ENCODE assay signal across 8 mouse cellular contexts in genomic region chr14:78536281-78537165, GRCm38 (mm10). TPM values are rescaled to one million over a fixed set of nuclear protein-coding genes. Genes with fewer than 3 reads are reported as not detected.
A peak's percentile ranks its signal among the peaks of the same experiment; 100 is the strongest.
DNase-seq lines count a peak whose midpoint lies in the region; ATAC-seq and TF ChIP-seq lines count a peak whose summit lies in the region.

Gene Akap11 (minus strand): TSS chr14:78536808.

- ATAC-seq in forebrain, embryonic 11.5 days (replicated peaks; ENCODE audit: low FRiP score): peak; percentile 97
- ATAC-seq in heart, embryonic 16.5 days (replicated peaks; ENCODE audit: extremely low read depth, insufficient read depth, low FRiP score): peak; percentile 94
- ATAC-seq in liver, embryonic 16.5 days (ENCODE audit: low read depth): peak; percentile 88
- ATAC-seq in neural tube, embryonic 13.5 days (ENCODE audit: low read depth): peak; percentile 96

- H3K4me2 ChIP-seq in forebrain, embryonic 11.5 days (ENCODE audit: low read depth, low read length, severe bottlenecking): peak within 1 kb of the TSS; percentile 78
- peak within 1 kb of the TSS; percentile 86 for H3K4me2 ChIP-seq in heart, embryonic 16.5 days (ENCODE audit: low read depth, low read length)
- H3K4me2 ChIP-seq in liver, embryonic 16.5 days (ENCODE audit: low read depth, low read length): peak within 1 kb of the TSS; percentile 83
- H3K4me2 ChIP-seq in neural tube, embryonic 13.5 days: peak within 1 kb of the TSS; percentile 74

- DNase-seq in CD8-positive naive resting alpha-beta T cell, adult 2 months (ENCODE audit: low read depth in 2 of 2, low spot score in 2 of 2): peak; percentile 88 to 89
- peak; percentile 79 for DNase-seq in c-Kit-positive CD71-negative TER-119-negative erythroid progenitor cells, embryonic 14.5 days (ENCODE audit: low read depth)
- DNase-seq in forebrain, embryonic 11.5 days (ENCODE audit: low spot score): peak; percentile 98
- peak; percentile 97 to 98 for DNase-seq in kidney, postnatal 36 days

- no peaks in the 10 kb centered on the region for H3K36me3 ChIP-seq in forebrain, embryonic 11.5 days (ENCODE audit: control insufficient read depth, insufficient read depth, low read length)
- H3K36me3 ChIP-seq in heart, embryonic 16.5 days (ENCODE audit: control insufficient read depth, insufficient read depth): no peaks in the 10 kb centered on the region
- no peaks in the 10 kb centered on the region for H3K36me3 ChIP-seq in liver, embryonic 16.5 days (ENCODE audit: control insufficient read depth, insufficient read depth)
- H3K36me3 ChIP-seq in neural tube, embryonic 13.5 days: no peaks in the 10 kb centered on the region
- H3K36me3 ChIP-seq in testis, adult 2 months (ENCODE audit: control insufficient read depth, insufficient read depth, low read length): no peaks in the 10 kb centered on the region

- peak within 1 kb of the TSS; percentile 84 for H3K27ac ChIP-seq in forebrain, embryonic 11.5 days (ENCODE audit: low read depth, low read length)
- peak within 1 kb of the TSS; percentile 93 for H3K27ac ChIP-seq in heart, embryonic 16.5 days (ENCODE audit: low read length)
- H3K27ac ChIP-seq in liver, embryonic 16.5 days (ENCODE audit: low read length): peak within 1 kb of the TSS; percentile 73
- H3K27ac ChIP-seq in neural tube, embryonic 13.5 days (replicated peaks): peak within 1 kb of the TSS; percentile 98
- H3K27ac ChIP-seq in testis, adult 2 months (ENCODE audit: control insufficient read depth, insufficient read depth, low read depth, low read length): peak within 1 kb of the TSS; percentile 88

- no peaks in the 10 kb centered on the region for H3K27me3 ChIP-seq in forebrain, embryonic 11.5 days (ENCODE audit: control insufficient read depth, insufficient read depth, low read length)
- H3K27me3 ChIP-seq in heart, embryonic 16.5 days (ENCODE audit: control insufficient read depth, insufficient read depth, low read length): no peaks in the 10 kb centered on the region
- H3K27me3 ChIP-seq in liver, embryonic 16.5 days (ENCODE audit: control insufficient read depth, insufficient read depth, low read depth, low read length): no peaks in the 10 kb centered on the region
- no peaks in the 10 kb centered on the region for H3K27me3 ChIP-seq in neural tube, embryonic 13.5 days
- H3K27me3 ChIP-seq in testis, adult 2 months (ENCODE audit: control insufficient read depth, insufficient read depth, low read length): no peaks in the 10 kb centered on the region

- peaks cover 3% of the 10 kb centered on the region for H3K4me1 ChIP-seq in forebrain, embryonic 11.5 days (replicated peaks; ENCODE audit: control insufficient read depth, insufficient read depth, low read length)
- H3K4me1 ChIP-seq in heart, embryonic 16.5 days (ENCODE audit: control insufficient read depth, insufficient read depth, low read length): peaks cover 33% of the 10 kb centered on the region
- H3K4me1 ChIP-seq in liver, embryonic 16.5 days (ENCODE audit: control insufficient read depth, low read depth, low read length): peaks cover 18% of the 10 kb centered on the region
- peaks cover 49% of the 10 kb centered on the region for H3K4me1 ChIP-seq in neural tube, embryonic 13.5 days (replicated peaks)
- peaks cover 3% of the 10 kb centered on the region; the same call in 1 of the 2 replicates for H3K4me1 ChIP-seq in testis, adult 2 months (ENCODE audit: control insufficient read depth, insufficient read depth, low read length)

- WGBS in forebrain, embryonic 11.5 days: under 1% methylated on average over 78 of the region's 82 CpGs
- WGBS in heart, embryonic 16.5 days: under 1% methylated on average over 82 of the region's 82 CpGs
- under 1% methylated on average over 70 of the region's 82 CpGs for WGBS in liver, embryonic 16.5 days (ENCODE audit: insufficient replicate concordance)
- under 1% methylated on average over 82 of the region's 82 CpGs for WGBS in neural tube, embryonic 13.5 days

- H3K4me3 ChIP-seq in forebrain, embryonic 11.5 days (ENCODE audit: low read depth, low read length): peak within 1 kb of the TSS; percentile 83
- peak within 1 kb of the TSS; percentile 98 for H3K4me3 ChIP-seq in heart, embryonic 16.5 days (ENCODE audit: low read length)
- peak within 1 kb of the TSS; percentile 70 for H3K4me3 ChIP-seq in liver, embryonic 16.5 days (ENCODE audit: low read depth, low read length)
- peak within 1 kb of the TSS; percentile 81 for H3K4me3 ChIP-seq in neural tube, embryonic 13.5 days
- H3K4me3 ChIP-seq in testis, adult 2 months (ENCODE audit: control insufficient read depth, low read depth, low read length): peak within 1 kb of the TSS; percentile 84

- no peaks in the 10 kb centered on the region for H3K9me3 ChIP-seq in forebrain, embryonic 11.5 days (ENCODE audit: control insufficient read depth, low read length)
- H3K9me3 ChIP-seq in heart, embryonic 16.5 days (replicated peaks; ENCODE audit: control insufficient read depth, low read length): no peaks in the 10 kb centered on the region
- no peaks in the 10 kb centered on the region for H3K9me3 ChIP-seq in liver, embryonic 16.5 days (replicated peaks; ENCODE audit: control insufficient read depth, low read length)
- no peaks in the 10 kb centered on the region for H3K9me3 ChIP-seq in neural tube, embryonic 13.5 days

- peak; percentile 73 for TF ChIP-seq POLR2A in testis, adult 2 months (IDR thresholded peaks at IDR 0.05; ENCODE audit: control insufficient read depth, low read depth, low read length)

- TF ChIP-seq CTCF in testis, adult 2 months (IDR thresholded peaks at IDR 0.05; ENCODE audit: control insufficient read depth, insufficient read depth, insufficient replicate concordance, low read depth, low read length): no peak

- H3K9ac ChIP-seq in forebrain, embryonic 11.5 days (ENCODE audit: low read length): peak within 1 kb of the TSS; percentile 91
- H3K9ac ChIP-seq in heart, embryonic 16.5 days (ENCODE audit: low read length): peak within 1 kb of the TSS; percentile 99
- peak within 1 kb of the TSS; percentile 76 for H3K9ac ChIP-seq in liver, embryonic 16.5 days (ENCODE audit: low read depth, low read length)
- H3K9ac ChIP-seq in neural tube, embryonic 13.5 days: peak within 1 kb of the TSS; percentile 98

RNA-seq across cellular contexts. Expression of gene Akap11, which starts in this region (rescaled TPM):
- 18.3 and 19.5 TPM in 2 replicates for polyA plus RNA-seq in forebrain, embryonic 11.5 days (2014; fragmentation: Nextera tagmentation; extraction: Ambion mirVana)
- 13.6 and 14.6 TPM in 2 replicates for polyA plus RNA-seq in heart, embryonic 16.5 days (2015; fragmentation: Nextera tagmentation; extraction: Ambion mirVana)
- 7.4 and 7.6 TPM in 2 replicates for polyA plus RNA-seq in liver, embryonic 16.5 days (2015; fragmentation: Nextera tagmentation; extraction: Ambion mirVana)
- polyA plus RNA-seq in neural tube, embryonic 13.5 days (2015; fragmentation: Nextera tagmentation; extraction: Ambion mirVana): 32.1 and 38.2 TPM in 2 replicates
- polyA plus RNA-seq in testis, adult 2 months (2012; rRNA removed): 6.2 and 7.4 TPM in 2 replicates

Comparison
In these comparisons a context has a peak if more than half of its experiments do, and no peak if none do; other contexts are left out.
1. Peak in every context shown above with its lines: DNase-seq, ATAC-seq, H3K4me3 ChIP-seq and H3K27ac ChIP-seq.